Mouse (Mus musculus): ENCODE measurements around the gene Crlf1. TPM values are rescaled to one million over a fixed set of nuclear protein-coding genes. Genes with fewer than 3 reads are reported as not detected.

Crlf1 gene
- polyA plus RNA-seq (2014; fragmentation: Nextera tagmentation; extraction: Ambion mirVana), result 1.6 and 1.8 TPM in 2 replicates

DNA sequence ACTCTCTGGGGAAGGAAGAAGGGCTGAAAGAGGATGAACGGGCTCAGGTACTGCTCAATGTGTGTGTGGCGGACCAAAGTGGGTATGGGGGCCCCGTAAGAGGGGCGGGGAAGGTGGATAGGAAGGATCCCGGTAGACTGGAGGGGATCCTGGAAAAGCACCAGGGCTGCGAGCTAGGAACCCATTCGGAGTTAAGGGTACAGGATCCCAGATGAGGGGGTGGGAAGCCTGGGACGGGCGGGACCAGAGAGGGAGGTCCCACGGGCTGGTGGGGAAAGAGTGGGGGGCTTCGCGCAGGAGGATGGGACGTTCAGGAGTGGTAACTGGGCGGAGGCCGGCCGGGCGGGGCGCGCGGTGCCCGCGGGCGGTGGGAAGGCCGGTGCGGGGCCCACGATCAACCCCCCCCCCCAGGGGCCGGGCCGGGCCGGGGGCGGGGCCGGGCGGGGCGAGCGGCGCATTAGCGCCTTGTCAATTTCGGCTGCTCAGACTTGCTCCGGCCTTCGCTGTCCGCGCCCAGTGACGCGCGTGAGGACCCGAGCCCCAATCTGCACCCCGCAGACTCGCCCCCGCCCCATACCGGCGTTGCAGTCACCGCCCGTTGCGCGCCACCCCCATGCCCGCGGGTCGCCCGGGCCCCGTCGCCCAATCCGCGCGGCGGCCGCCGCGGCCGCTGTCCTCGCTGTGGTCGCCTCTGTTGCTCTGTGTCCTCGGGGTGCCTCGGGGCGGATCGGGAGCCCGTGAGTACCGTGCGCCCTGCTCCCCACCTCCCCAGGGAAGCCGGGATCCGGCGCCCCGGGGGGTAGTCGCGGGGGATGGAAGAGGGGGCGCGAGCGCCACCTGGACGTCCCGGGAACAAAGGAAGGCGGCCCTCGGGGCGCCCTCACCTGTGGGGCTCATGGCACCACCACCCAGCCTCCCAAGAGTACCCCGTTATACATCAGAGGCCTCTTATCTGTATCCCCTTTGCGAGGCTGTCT lies at the start of gene Crlf1:
Gene Crlf1 (plus strand): TSS at position 495 of the 977 bp plus-strand sequence.
- no peaks in the 10 kb centered on the region for H3K36me3 ChIP-seq (ENCODE audit: control insufficient read depth, insufficient read depth, low read length)
- H3K27ac ChIP-seq (ENCODE audit: low read length), result no peak within 1 kb of the TSS
- no peak for ATAC-seq (ENCODE audit: insufficient number of reproducible peaks, insufficient read depth, low FRiP score, low read depth)
- no peak within 1 kb of the TSS for H3K9ac ChIP-seq (replicated peaks; ENCODE audit: low read depth, low read length)
- WGBS, result 1% methylated on average over 45 of the region's 93 CpGs
- peaks cover 30% of the 10 kb centered on the region for H3K4me1 ChIP-seq (ENCODE audit: control insufficient read depth, insufficient read depth, low read length)
- H3K9me3 ChIP-seq (ENCODE audit: control insufficient read depth, low read depth, low read length), result no peaks in the 10 kb centered on the region
- H3K4me2 ChIP-seq (replicated peaks; ENCODE audit: low read depth, low read length), result peak within 1 kb of the TSS; percentile 83
- peak within 1 kb of the TSS; percentile 31 for H3K4me3 ChIP-seq (ENCODE audit: low read depth, low read length)
- peaks cover 95% of the 10 kb centered on the region for H3K27me3 ChIP-seq (ENCODE audit: control insufficient read depth, insufficient read depth, low read length)

DNA sequence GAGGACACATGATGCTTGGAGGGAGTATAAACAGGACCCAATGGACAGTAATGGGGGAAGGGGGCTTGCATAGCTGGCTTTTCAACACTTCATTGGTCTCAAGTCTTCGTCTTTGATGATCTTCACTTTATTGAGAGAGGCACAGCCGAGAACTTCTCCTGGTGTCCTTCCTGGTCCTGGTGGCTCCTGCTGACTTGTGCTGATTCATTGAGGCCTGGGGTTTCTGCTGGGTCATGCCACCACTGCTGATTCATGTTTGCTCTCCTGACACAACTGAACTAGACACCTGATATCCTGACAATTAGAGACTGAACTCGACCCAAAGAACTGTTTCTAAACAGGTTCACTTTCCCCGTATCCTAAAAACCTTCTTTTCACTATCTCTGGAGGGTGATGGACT lies 49.6 kb upstream of the Crlf1 start:
- no peaks in the 10 kb centered on the region for H3K27me3 ChIP-seq (ENCODE audit: control insufficient read depth, insufficient read depth, low read length)
- 82% methylated on average over 4 of the region's 4 CpGs for WGBS
- no peak overlapping the region for H3K4me3 ChIP-seq (ENCODE audit: low read depth, low read length)
- ATAC-seq (ENCODE audit: insufficient number of reproducible peaks, insufficient read depth, low FRiP score, low read depth), result no peak
- H3K27ac ChIP-seq (ENCODE audit: low read length), result no peak overlapping the region
- peaks cover 11% of the 10 kb centered on the region for H3K4me1 ChIP-seq (ENCODE audit: control insufficient read depth, insufficient read depth, low read length)
- no peak overlapping the region for H3K4me2 ChIP-seq (replicated peaks; ENCODE audit: low read depth, low read length)
- no peak overlapping the region for H3K9ac ChIP-seq (replicated peaks; ENCODE audit: low read depth, low read length)
- H3K36me3 ChIP-seq (ENCODE audit: control insufficient read depth, insufficient read depth, low read length), result no peaks in the 10 kb centered on the region
- no peaks in the 10 kb centered on the region for H3K9me3 ChIP-seq (ENCODE audit: control insufficient read depth, low read depth, low read length)

DNA sequence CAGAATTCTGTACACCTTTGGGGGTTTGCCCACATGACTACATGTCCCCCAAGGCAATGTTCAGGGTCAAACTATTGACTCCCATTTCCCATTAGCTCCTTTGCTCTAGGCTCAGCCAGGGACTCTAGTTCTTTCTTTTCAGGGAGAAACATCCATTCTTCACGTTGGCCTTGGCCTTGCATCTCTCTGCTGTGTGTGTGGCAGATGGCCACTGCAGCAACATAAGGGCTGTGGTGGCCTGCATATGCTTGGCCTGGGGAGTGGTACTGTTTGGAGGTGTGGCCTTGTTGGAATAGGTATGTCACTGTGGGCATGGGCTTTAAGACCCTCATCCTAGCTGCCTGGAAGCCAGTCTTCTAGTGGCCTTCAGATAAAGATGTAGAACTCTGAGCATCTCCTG lies 47.0 kb upstream of the Crlf1 start:
- H3K36me3 ChIP-seq (ENCODE audit: control insufficient read depth, insufficient read depth, low read length), result peaks cover 8% of the 10 kb centered on the region; the same call in 1 of the 2 replicates
- H3K9me3 ChIP-seq (ENCODE audit: control insufficient read depth, low read depth, low read length), result no peaks in the 10 kb centered on the region
- ATAC-seq (ENCODE audit: insufficient number of reproducible peaks, insufficient read depth, low FRiP score, low read depth), result no peak
- no peaks in the 10 kb centered on the region for H3K27me3 ChIP-seq (ENCODE audit: control insufficient read depth, insufficient read depth, low read length)
- H3K27ac ChIP-seq (ENCODE audit: low read length), result no peak overlapping the region
- WGBS, result 70% methylated on average over 1 of the region's 1 CpGs
- no peak overlapping the region for H3K4me3 ChIP-seq (ENCODE audit: low read depth, low read length)
- H3K9ac ChIP-seq (replicated peaks; ENCODE audit: low read depth, low read length), result no peak overlapping the region
- H3K4me2 ChIP-seq (replicated peaks; ENCODE audit: low read depth, low read length), result no peak overlapping the region
- 0 out of 2 replicates have a peak, but pooled peaks cover 3% of the 10 kb centered on the region for H3K4me1 ChIP-seq (ENCODE audit: control insufficient read depth, insufficient read depth, low read length)

DNA sequence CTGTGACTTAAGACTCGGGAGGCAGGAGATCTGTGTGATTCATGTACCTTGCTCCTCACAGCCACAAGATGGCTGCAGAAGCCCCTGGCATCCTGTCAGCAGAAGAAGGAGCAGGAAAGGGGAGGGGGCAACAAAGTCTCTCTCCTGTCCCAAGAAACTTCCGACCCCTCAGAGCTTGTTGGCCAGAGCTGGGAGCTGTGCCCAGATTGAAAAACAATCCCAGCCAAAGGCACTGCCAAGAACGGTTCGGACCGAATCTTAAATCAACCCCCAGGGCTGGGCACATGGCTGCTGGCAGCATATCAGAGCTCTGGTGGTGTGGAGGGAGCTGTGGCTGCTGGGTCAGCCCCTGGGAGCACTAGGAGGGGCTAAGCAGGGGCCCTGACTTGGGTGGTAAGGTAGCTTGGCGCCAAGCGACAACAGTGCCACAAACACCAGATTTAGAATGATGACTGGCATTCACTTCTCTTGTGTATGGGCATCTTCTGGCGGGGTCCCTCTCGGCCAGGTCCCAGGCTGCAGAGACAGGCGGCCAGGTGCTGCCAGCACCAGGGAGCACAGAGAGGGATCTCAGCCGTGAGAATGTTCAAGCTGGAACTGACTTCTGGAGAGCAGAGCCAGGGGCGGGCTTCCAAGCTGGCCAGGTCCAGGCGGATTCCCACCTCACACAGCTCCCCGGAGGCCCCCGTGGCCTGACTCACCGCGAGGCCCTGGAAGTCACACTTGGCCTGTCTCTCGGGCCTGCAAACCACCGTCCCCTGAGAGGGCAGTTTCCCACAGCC lies 45.1 kb upstream of the Crlf1 start:
- Histone ChIP-seq H3K36me3 (ENCODE audit: control insufficient read depth, insufficient read depth, low read length) (peaks cover 22% of the 10 kb centered on the region), H3K27ac (ENCODE audit: low read length) (no peak overlapping the region; the same call in 1 of the 2 replicates), H3K4me1 (ENCODE audit: control insufficient read depth, insufficient read depth, low read length) (0 out of 2 replicates have a peak, but pooled peaks cover 3% of the 10 kb centered on the region), H3K4me3 (ENCODE audit: low read depth, low read length) (no peak overlapping the region), H3K27me3 (ENCODE audit: control insufficient read depth, insufficient read depth, low read length) (no peaks in the 10 kb centered on the region), H3K9ac (replicated peaks; ENCODE audit: low read depth, low read length) (no peak overlapping the region), H3K9me3 (ENCODE audit: control insufficient read depth, low read depth, low read length) (no peaks in the 10 kb centered on the region), H3K4me2 (replicated peaks; ENCODE audit: low read depth, low read length) (no peak overlapping the region)
- WGBS, result 65% methylated on average over 19 of the region's 19 CpGs
- ATAC-seq (ENCODE audit: insufficient number of reproducible peaks, insufficient read depth, low FRiP score, low read depth), result no peak

DNA sequence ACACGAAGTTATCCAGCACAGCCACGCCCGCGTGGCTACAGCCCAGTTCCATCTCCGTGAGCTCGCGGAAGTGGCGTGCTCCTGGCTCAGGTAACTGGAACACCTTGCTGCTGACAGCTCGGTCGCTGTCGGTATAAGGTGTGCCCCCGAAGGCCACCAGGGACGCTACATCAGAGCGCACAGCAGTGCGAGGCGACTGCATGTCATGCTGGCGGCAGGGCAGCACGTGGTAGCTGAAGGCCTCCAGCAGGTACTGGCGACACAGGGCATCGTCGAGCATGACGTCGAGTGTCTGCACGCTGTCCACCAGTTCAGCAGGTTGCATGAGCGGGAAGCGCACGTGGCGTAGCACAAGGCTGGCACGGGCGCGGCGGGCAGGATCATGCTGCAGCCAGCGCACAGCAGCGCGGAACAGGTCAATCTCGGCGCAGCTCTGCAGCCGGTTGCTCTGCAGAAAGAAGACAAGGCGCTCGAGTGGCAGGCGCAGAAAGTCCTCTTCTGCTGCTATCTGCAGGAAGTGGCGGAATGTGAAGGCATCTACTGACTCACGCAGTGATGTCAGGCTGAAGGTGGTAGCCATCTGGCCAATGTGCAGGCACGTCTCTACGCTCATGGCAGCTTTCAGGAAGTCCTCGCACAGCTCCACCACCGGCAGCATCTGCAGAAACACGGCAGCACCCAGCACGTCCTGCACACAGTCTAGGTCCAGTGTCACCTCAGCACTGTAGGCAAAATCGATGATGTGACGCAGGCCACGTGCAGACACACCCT lies 40.6 kb upstream of the Crlf1 start:
- WGBS, result 63% methylated on average over 52 of the region's 52 CpGs
- 0 out of 2 replicates have a peak, but pooled peaks cover 3% of the 10 kb centered on the region for H3K4me1 ChIP-seq (ENCODE audit: control insufficient read depth, insufficient read depth, low read length)
- ATAC-seq (ENCODE audit: insufficient number of reproducible peaks, insufficient read depth, low FRiP score, low read depth), result no peak
- no peaks in the 10 kb centered on the region for H3K27me3 ChIP-seq (ENCODE audit: control insufficient read depth, insufficient read depth, low read length)
- H3K27ac ChIP-seq (ENCODE audit: low read length), result no peak overlapping the region
- H3K4me3 ChIP-seq (ENCODE audit: low read depth, low read length), result no peak overlapping the region
- H3K9ac ChIP-seq (replicated peaks; ENCODE audit: low read depth, low read length), result no peak overlapping the region
- no peaks in the 10 kb centered on the region for H3K9me3 ChIP-seq (ENCODE audit: control insufficient read depth, low read depth, low read length)
- H3K4me2 ChIP-seq (replicated peaks; ENCODE audit: low read depth, low read length), result no peak overlapping the region
- peaks cover 22% of the 10 kb centered on the region for H3K36me3 ChIP-seq (ENCODE audit: control insufficient read depth, insufficient read depth, low read length)

DNA sequence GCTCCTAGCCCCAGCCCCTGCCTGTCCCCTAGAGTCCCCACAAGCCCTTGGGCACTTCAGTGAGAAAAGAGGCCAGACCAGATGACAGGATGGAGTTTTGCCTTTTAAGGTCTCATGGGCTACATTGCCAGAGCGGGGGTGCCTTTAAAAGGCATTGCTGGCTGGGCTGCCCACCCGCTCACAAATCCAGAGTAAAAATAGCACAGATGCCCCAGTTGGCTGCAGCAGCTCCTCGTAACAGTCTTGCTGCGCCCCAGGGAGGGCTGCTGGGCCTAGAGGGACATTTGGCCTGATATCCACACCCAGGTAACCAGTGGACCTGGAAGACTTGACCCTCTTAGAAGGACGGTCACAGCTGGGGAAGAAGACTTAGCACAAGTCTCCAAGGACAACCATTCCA lies 39.1 kb upstream of the Crlf1 start:
- Histone ChIP-seq H3K9ac (replicated peaks; ENCODE audit: low read depth, low read length) (no peak overlapping the region), H3K27me3 (ENCODE audit: control insufficient read depth, insufficient read depth, low read length) (no peaks in the 10 kb centered on the region), H3K4me3 (ENCODE audit: low read depth, low read length) (no peak overlapping the region), H3K4me1 (ENCODE audit: control insufficient read depth, insufficient read depth, low read length) (0 out of 2 replicates have a peak, but pooled peaks cover under 1% of the 10 kb centered on the region), H3K9me3 (ENCODE audit: control insufficient read depth, low read depth, low read length) (no peaks in the 10 kb centered on the region), H3K36me3 (ENCODE audit: control insufficient read depth, insufficient read depth, low read length) (peaks cover 22% of the 10 kb centered on the region), H3K4me2 (replicated peaks; ENCODE audit: low read depth, low read length) (no peak overlapping the region), H3K27ac (ENCODE audit: low read length) (peak overlapping the region; percentile 49)
- WGBS, result 82% methylated on average over 5 of the region's 5 CpGs
- ATAC-seq (ENCODE audit: insufficient number of reproducible peaks, insufficient read depth, low FRiP score, low read depth), result no peak

DNA sequence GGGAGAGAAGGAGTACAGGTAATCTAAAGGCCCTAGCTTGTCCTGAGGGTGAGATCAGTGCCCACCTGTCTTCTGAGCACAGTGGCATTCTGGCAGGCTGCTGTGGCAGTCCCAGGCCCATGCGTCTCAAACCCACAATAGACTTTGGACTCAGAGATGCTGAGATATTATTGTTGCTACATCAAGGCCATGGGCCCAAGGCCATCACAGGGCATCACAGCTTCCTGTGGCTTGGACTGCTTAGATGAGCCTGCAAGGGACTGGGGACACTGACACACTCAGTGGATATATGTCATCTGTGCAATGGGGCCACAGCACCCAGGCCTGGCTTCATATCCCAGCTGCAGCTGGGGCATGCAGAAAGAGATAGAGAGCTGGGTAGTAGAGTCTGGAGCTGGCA lies 36.0 kb upstream of the Crlf1 start:
- no peaks in the 10 kb centered on the region for H3K9me3 ChIP-seq (ENCODE audit: control insufficient read depth, low read depth, low read length)
- H3K36me3 ChIP-seq (ENCODE audit: control insufficient read depth, insufficient read depth, low read length), result peaks cover 4% of the 10 kb centered on the region; the same call in 1 of the 2 replicates
- no peak overlapping the region for H3K9ac ChIP-seq (replicated peaks; ENCODE audit: low read depth, low read length)
- H3K4me3 ChIP-seq (ENCODE audit: low read depth, low read length), result no peak overlapping the region
- no peaks in the 10 kb centered on the region for H3K4me1 ChIP-seq (ENCODE audit: control insufficient read depth, insufficient read depth, low read length)
- 83% methylated on average over 1 of the region's 1 CpGs for WGBS
- no peak overlapping the region for H3K4me2 ChIP-seq (replicated peaks; ENCODE audit: low read depth, low read length)
- H3K27me3 ChIP-seq (ENCODE audit: control insufficient read depth, insufficient read depth, low read length), result no peaks in the 10 kb centered on the region
- ATAC-seq (ENCODE audit: insufficient number of reproducible peaks, insufficient read depth, low FRiP score, low read depth), result no peak
- no peak overlapping the region for H3K27ac ChIP-seq (ENCODE audit: low read length)

DNA sequence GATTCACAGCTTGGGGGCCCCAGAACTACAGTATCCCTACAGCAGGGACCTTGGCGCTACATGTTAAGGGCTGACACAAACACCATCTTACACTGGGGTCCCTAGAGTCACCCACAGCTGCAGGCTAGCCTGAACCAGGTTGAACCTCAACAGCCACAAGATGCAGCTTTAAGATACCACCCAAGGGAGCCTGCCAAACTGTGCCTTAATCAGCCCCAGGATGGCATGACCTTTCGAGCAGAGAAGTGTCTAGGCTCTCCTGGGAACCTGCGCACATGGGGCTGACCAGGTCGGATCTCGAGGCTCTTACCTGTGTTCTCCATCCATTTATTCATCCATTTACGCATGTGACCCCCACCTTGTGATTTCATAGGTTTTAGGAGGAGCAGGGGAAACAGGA lies 35.1 kb upstream of the Crlf1 start:
- Histone ChIP-seq H3K9me3 (ENCODE audit: control insufficient read depth, low read depth, low read length) (no peaks in the 10 kb centered on the region), H3K4me2 (replicated peaks; ENCODE audit: low read depth, low read length) (no peak overlapping the region), H3K27me3 (ENCODE audit: control insufficient read depth, insufficient read depth, low read length) (no peaks in the 10 kb centered on the region), H3K9ac (replicated peaks; ENCODE audit: low read depth, low read length) (no peak overlapping the region), H3K4me1 (ENCODE audit: control insufficient read depth, insufficient read depth, low read length) (no peaks in the 10 kb centered on the region), H3K4me3 (ENCODE audit: low read depth, low read length) (no peak overlapping the region), H3K36me3 (ENCODE audit: control insufficient read depth, insufficient read depth, low read length) (no peaks in the 10 kb centered on the region), H3K27ac (ENCODE audit: low read length) (no peak overlapping the region)
- WGBS, result 88% methylated on average over 6 of the region's 6 CpGs
- no peak for ATAC-seq (ENCODE audit: insufficient number of reproducible peaks, insufficient read depth, low FRiP score, low read depth)
